Mouse (Mus musculus) bone marrow macrophage, adult 2 months (primary cell): ENCODE measurements at regions not wholly inside any gene's neighbourhood (a gene's known extent, or its start where the extent isn't known, plus 50 kb on each side); places are given as distances from the start of the nearest gene placed in this dataset.

Source experiments
- CTCF ChIP-seq: IDR thresholded peaks from 2 replicates; pipeline ENCODE4 v1.5.1; 2012; ENCODE audit warnings: low read depth, mild to moderate bottlenecking, low read length, moderate library complexity
- POLR2A ChIP-seq: IDR thresholded peaks from 2 replicates; pipeline ENCODE4 v1.6.1; 2012; ENCODE audit warnings: mild to moderate bottlenecking, low read depth, low read length, borderline replicate concordance

GRCm38 (mm10) chr14:105503806-105504205 lies 245.4 kb downstream of the Ndfip2 start:
- TF ChIP-seq POLR2A (no peak), CTCF (no peak)
